In the genomic region with DNA sequence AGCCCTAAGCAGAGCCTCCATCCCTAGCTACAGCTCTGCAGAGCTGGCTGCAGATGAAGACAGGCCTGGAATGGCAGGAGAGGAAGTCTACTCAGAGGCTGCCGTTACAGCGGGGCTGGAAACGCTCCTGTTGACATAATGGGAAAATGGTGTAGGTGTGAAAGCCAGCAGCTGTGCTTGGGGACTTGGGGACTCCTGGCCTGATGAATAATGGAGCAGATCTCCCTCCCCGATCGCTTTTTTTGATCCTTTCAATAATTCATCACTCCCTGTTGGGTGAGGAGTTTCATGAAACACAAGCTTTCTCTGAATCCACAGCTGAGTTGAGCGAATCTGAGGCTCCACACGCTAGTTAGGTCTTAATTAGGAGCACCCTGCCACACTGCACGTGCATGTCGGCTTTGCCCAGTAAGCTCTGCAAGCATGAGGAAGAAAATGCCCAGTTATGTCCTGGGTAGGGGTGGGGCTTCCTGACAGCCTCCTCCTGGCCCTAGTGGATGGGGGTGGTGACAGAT, we compare ENCODE assay signal across 15 mouse cellular contexts. TPM values are rescaled to one million over a fixed set of nuclear protein-coding genes. Genes with fewer than 3 reads are reported as not detected.
DNase-seq lines count a peak whose midpoint lies in the region; ATAC-seq lines count a peak whose summit lies in the region.
"Had no signal": no experiment of that assay in that cellular context is flagged by ENCODE, and none has a peak within 500 bp of the region (broad histone marks: within the 10 kb centered on the region; RNA-seq: fewer than 3 reads in every experiment).

No protein-coding gene starts in this region.

- 0 out of 2 replicates have a peak overlapping the region, but pooled peaks have one; percentile 16 for H3K9ac ChIP-seq in midbrain, embryonic 13.5 days (replicated peaks)
- H3K9ac ChIP-seq: heart, embryonic 12.5 days; lung, embryonic 15.5 days had no signal

- H3K27ac ChIP-seq in midbrain, embryonic 13.5 days: peak overlapping the region; percentile 74
- H3K27ac ChIP-seq: kidney, postnatal 0 days; lung, embryonic 15.5 days had no signal

- intact Hi-C loops in heart, postnatal 36 days (cut with DNase I): no loop called here
- intact Hi-C loops in gastrocnemius, postnatal 14 days (cut with DNase I; ENCODE audit: low total_unique reads): no loop called here

- 23% methylated on average over 9 of the region's 9 CpGs for WGBS in midbrain, embryonic 13.5 days

- DNase-seq in frontal cortex, postnatal 36 days (ENCODE audit: low spot score in 2 of 2): no peak
- peak; percentile 39 for DNase-seq in right cerebral cortex, adult 18-20 months
- DNase-seq in right cerebral cortex, postnatal 14 days: no peak
- DNase-seq in heart, postnatal 36 days: no peak
- no peak for DNase-seq in gastrocnemius, postnatal 14 days
- DNase-seq: adrenal gland, postnatal 14 days; cerebellum, postnatal 25 days had no signal

- H3K4me2 ChIP-seq in midbrain, embryonic 13.5 days (replicated peaks): peak overlapping the region; percentile 24; the same call in 1 of the 2 replicates
- H3K4me2 ChIP-seq: heart, embryonic 12.5 days; lung, embryonic 15.5 days had no signal

- H3K36me3 ChIP-seq in midbrain, embryonic 13.5 days: no peaks in the 10 kb centered on the region
- H3K36me3 ChIP-seq: heart, embryonic 12.5 days; lung, embryonic 15.5 days had no signal

- H3K4me1 ChIP-seq in midbrain, embryonic 13.5 days (replicated peaks): peaks cover 28% of the 10 kb centered on the region

- ATAC-seq in frontal cortex, adult (ENCODE audit: low TSS enrichment): peak; percentile 64
- ATAC-seq in midbrain, embryonic 13.5 days: peak; percentile 74
- no peak for ATAC-seq in monocyte, adult 5-6 weeks (replicated peaks; ENCODE audit: insufficient number of reproducible peaks, low FRiP score, low TSS enrichment, poor library complexity, severe bottlenecking)

- H3K4me3 ChIP-seq in midbrain, embryonic 13.5 days (replicated peaks): no peak overlapping the region
- H3K4me3 ChIP-seq: heart, embryonic 12.5 days; lung, embryonic 15.5 days had no signal

- peaks cover 35% of the 10 kb centered on the region for H3K27me3 ChIP-seq in midbrain, embryonic 13.5 days

- no peaks in the 10 kb centered on the region for H3K9me3 ChIP-seq in midbrain, embryonic 13.5 days
- H3K9me3 ChIP-seq: heart, embryonic 12.5 days; lung, embryonic 15.5 days had no signal

RNA-seq across cellular contexts. Expression of a gene that starts 2.9 kb away (rescaled TPM):
- polyA plus RNA-seq in midbrain, embryonic 13.5 days (2015; fragmentation: Nextera tagmentation; extraction: Ambion mirVana): 3.8 and 4.1 TPM in 2 replicates
- total RNA-seq in monocyte, adult 5-6 weeks (2017): not detected in 3 replicates
- total RNA-seq in heart, postnatal 36 days (2021): under 1 TPM in 1 of 2 experiments, not detected in 1; 0.05 TPM
- total RNA-seq in gastrocnemius, postnatal 14 days (2021): under 1 TPM; 0.16 to 0.18 TPM
- total RNA-seq: gastrocnemius, adult 8-10 months; liver, adult 2 months had no signal
- polyA plus RNA-seq: heart, embryonic 12.5 days; liver, adult 2 months had no signal
